Mouse (Mus musculus): ENCODE measurements around the gene Lrsam1. TPM values are rescaled to one million over a fixed set of nuclear protein-coding genes. Genes with fewer than 3 reads are reported as not detected.
A peak's percentile ranks its signal among the peaks of the same experiment; 100 is the strongest.

Gene Lrsam1
- polyA plus RNA-seq, 1 experiment from 2014 or later = 7.0 TPM

- Histone ChIP-seq H3K9ac (ENCODE audit: low read length) (no peak overlapping the region), H3K9me3 (ENCODE audit: control insufficient read depth, low read length) (no peaks in the 10 kb centered on the region), H3K36me3 (ENCODE audit: control insufficient read depth, insufficient read depth, low read length) (peaks cover 13% of the 10 kb centered on the region; the same call in 1 of the 2 replicates), H3K27me3 (ENCODE audit: control insufficient read depth, insufficient read depth, low read length) (no peaks in the 10 kb centered on the region), H3K27ac (replicated peaks; ENCODE audit: low read depth, low read length) (no peak overlapping the region), H3K4me3 (ENCODE audit: low read depth, low read length) (no peak overlapping the region), H3K4me1 (ENCODE audit: control insufficient read depth, insufficient read depth, low read length) (peaks cover 17% of the 10 kb centered on the region), H3K4me2 (ENCODE audit: low read depth, severe bottlenecking) (no peak overlapping the region)
- ATAC-seq (ENCODE audit: insufficient number of reproducible peaks, low FRiP score, low TSS enrichment, low read depth) (no peak), DNase-seq (ENCODE audit: low spot score) (no peak)
- WGBS = 20% methylated on average over 7 of the region's 7 CpGs
Measured at GRCm38 (mm10) chr2:32965511-32966183, 4.2 kb upstream of the Lrsam1 start.

GRCm38 (mm10) chr2:32964659-32965457 lies 3.4 kb upstream of the Lrsam1 start:
- WGBS = 26% methylated on average over 10 of the region's 10 CpGs
- Histone ChIP-seq H3K27ac (replicated peaks; ENCODE audit: low read depth, low read length) (no peak overlapping the region), H3K9me3 (ENCODE audit: control insufficient read depth, low read length) (no peaks in the 10 kb centered on the region), H3K9ac (ENCODE audit: low read length) (no peak overlapping the region), H3K4me2 (ENCODE audit: low read depth, severe bottlenecking) (no peak overlapping the region), H3K36me3 (ENCODE audit: control insufficient read depth, insufficient read depth, low read length) (peaks cover 13% of the 10 kb centered on the region; the same call in 1 of the 2 replicates), H3K4me1 (ENCODE audit: control insufficient read depth, insufficient read depth, low read length) (peaks cover 20% of the 10 kb centered on the region), H3K27me3 (ENCODE audit: control insufficient read depth, insufficient read depth, low read length) (no peaks in the 10 kb centered on the region), H3K4me3 (ENCODE audit: low read depth, low read length) (0 out of 2 replicates have a peak overlapping the region, but pooled peaks have one; percentile 6)
- no peak for DNase-seq (ENCODE audit: low spot score)
- ATAC-seq (ENCODE audit: insufficient number of reproducible peaks, low FRiP score, low TSS enrichment, low read depth) = no peak

GRCm38 (mm10) chr2:32963981-32964380 lies 2.6 kb upstream of the Lrsam1 start:
- Histone ChIP-seq H3K4me3 (ENCODE audit: low read depth, low read length) (no peak overlapping the region), H3K4me1 (ENCODE audit: control insufficient read depth, insufficient read depth, low read length) (peaks cover 20% of the 10 kb centered on the region), H3K27ac (replicated peaks; ENCODE audit: low read depth, low read length) (no peak overlapping the region), H3K9ac (ENCODE audit: low read length) (no peak overlapping the region), H3K4me2 (ENCODE audit: low read depth, severe bottlenecking) (no peak overlapping the region; the same call in 1 of the 2 replicates), H3K36me3 (ENCODE audit: control insufficient read depth, insufficient read depth, low read length) (peaks cover 13% of the 10 kb centered on the region), H3K9me3 (ENCODE audit: control insufficient read depth, low read length) (no peaks in the 10 kb centered on the region), H3K27me3 (ENCODE audit: control insufficient read depth, insufficient read depth, low read length) (no peaks in the 10 kb centered on the region)
- no peak for ATAC-seq (ENCODE audit: insufficient number of reproducible peaks, low FRiP score, low TSS enrichment, low read depth)
- DNase-seq (ENCODE audit: low spot score) = no peak
- 81% methylated on average over 1 of the region's 1 CpGs for WGBS

- Histone ChIP-seq H3K9ac (ENCODE audit: low read length) (no peak overlapping the region; the same call in 1 of the 2 replicates), H3K9me3 (ENCODE audit: control insufficient read depth, low read length) (no peaks in the 10 kb centered on the region), H3K27me3 (ENCODE audit: control insufficient read depth, insufficient read depth, low read length) (no peaks in the 10 kb centered on the region), H3K4me1 (ENCODE audit: control insufficient read depth, insufficient read depth, low read length) (peaks cover 20% of the 10 kb centered on the region), H3K27ac (replicated peaks; ENCODE audit: low read depth, low read length) (no peak overlapping the region), H3K4me2 (ENCODE audit: low read depth, severe bottlenecking) (peak overlapping the region; percentile 65), H3K4me3 (ENCODE audit: low read depth, low read length) (peak overlapping the region; percentile 75), H3K36me3 (ENCODE audit: control insufficient read depth, insufficient read depth, low read length) (peaks cover 13% of the 10 kb centered on the region)
- DNase-seq (ENCODE audit: low spot score) (no peak), ATAC-seq (ENCODE audit: insufficient number of reproducible peaks, low FRiP score, low TSS enrichment, low read depth) (no peak)
- WGBS = 74% methylated on average over 4 of the region's 4 CpGs
Measured at GRCm38 (mm10) chr2:32963544-32963943, 2.1 kb upstream of the Lrsam1 start.

- H3K36me3 ChIP-seq (ENCODE audit: control insufficient read depth, insufficient read depth, low read length) = peaks cover 13% of the 10 kb centered on the region
- H3K4me2 ChIP-seq (ENCODE audit: low read depth, severe bottlenecking) = peak overlapping the region; percentile 65
- no peak overlapping the region for H3K27ac ChIP-seq (replicated peaks; ENCODE audit: low read depth, low read length)
- no peaks in the 10 kb centered on the region for H3K9me3 ChIP-seq (ENCODE audit: control insufficient read depth, low read length)
- peak overlapping the region; percentile 75 for H3K4me3 ChIP-seq (ENCODE audit: low read depth, low read length)
- DNase-seq (ENCODE audit: low spot score) = no peak
- H3K9ac ChIP-seq (ENCODE audit: low read length) = peak overlapping the region; percentile 90
- ATAC-seq (ENCODE audit: insufficient number of reproducible peaks, low FRiP score, low TSS enrichment, low read depth) = no peak
- H3K4me1 ChIP-seq (ENCODE audit: control insufficient read depth, insufficient read depth, low read length) = peaks cover 20% of the 10 kb centered on the region
- 7% methylated on average over 9 of the region's 9 CpGs for WGBS
- H3K27me3 ChIP-seq (ENCODE audit: control insufficient read depth, insufficient read depth, low read length) = no peaks in the 10 kb centered on the region
Measured at GRCm38 (mm10) chr2:32962875-32963220, 1.4 kb upstream of the Lrsam1 start.

- DNase-seq (ENCODE audit: low spot score) (peak; percentile 57), ATAC-seq (ENCODE audit: insufficient number of reproducible peaks, low FRiP score, low TSS enrichment, low read depth) (no peak)
- no peaks in the 10 kb centered on the region for H3K27me3 ChIP-seq (ENCODE audit: control insufficient read depth, insufficient read depth, low read length)
- peak overlapping the region; percentile 57 for H3K27ac ChIP-seq (replicated peaks; ENCODE audit: low read depth, low read length)
- H3K9ac ChIP-seq (ENCODE audit: low read length) = peak overlapping the region; percentile 90
- peaks cover 13% of the 10 kb centered on the region for H3K36me3 ChIP-seq (ENCODE audit: control insufficient read depth, insufficient read depth, low read length)
- H3K9me3 ChIP-seq (ENCODE audit: control insufficient read depth, low read length) = no peaks in the 10 kb centered on the region
- WGBS = under 1% methylated on average over 33 of the region's 33 CpGs
- peaks cover 17% of the 10 kb centered on the region for H3K4me1 ChIP-seq (ENCODE audit: control insufficient read depth, insufficient read depth, low read length)
- peak overlapping the region; percentile 75 for H3K4me3 ChIP-seq (ENCODE audit: low read depth, low read length)
- H3K4me2 ChIP-seq (ENCODE audit: low read depth, severe bottlenecking) = peak overlapping the region; percentile 65
Measured at GRCm38 (mm10) chr2:32962062-32962874, 854 bp upstream of the Lrsam1 start.

- WGBS = 93% methylated on average over 4 of the region's 4 CpGs
- peak overlapping the region; percentile 68; the same call in 1 of the 2 replicates for H3K4me2 ChIP-seq (ENCODE audit: low read depth, severe bottlenecking)
- H3K4me1 ChIP-seq (ENCODE audit: control insufficient read depth, insufficient read depth, low read length) = peaks cover 15% of the 10 kb centered on the region
- no peak for ATAC-seq (ENCODE audit: insufficient number of reproducible peaks, low FRiP score, low TSS enrichment, low read depth)
- no peak for DNase-seq (ENCODE audit: low spot score)
- no peaks in the 10 kb centered on the region for H3K27me3 ChIP-seq (ENCODE audit: control insufficient read depth, insufficient read depth, low read length)
- H3K9ac ChIP-seq (ENCODE audit: low read length) = no peak overlapping the region
- peaks cover 13% of the 10 kb centered on the region for H3K36me3 ChIP-seq (ENCODE audit: control insufficient read depth, insufficient read depth, low read length)
- H3K9me3 ChIP-seq (ENCODE audit: control insufficient read depth, low read length) = no peaks in the 10 kb centered on the region
- H3K4me3 ChIP-seq (ENCODE audit: low read depth, low read length) = no peak overlapping the region
- no peak overlapping the region for H3K27ac ChIP-seq (replicated peaks; ENCODE audit: low read depth, low read length)
Measured at GRCm38 (mm10) chr2:32960273-32960672, 1.1 kb downstream of the Lrsam1 start.

- 55% methylated on average over 8 of the region's 8 CpGs for WGBS
- Histone ChIP-seq H3K9ac (ENCODE audit: low read length) (no peak overlapping the region), H3K4me2 (ENCODE audit: low read depth, severe bottlenecking) (no peak overlapping the region), H3K4me3 (ENCODE audit: low read depth, low read length) (no peak overlapping the region), H3K36me3 (ENCODE audit: control insufficient read depth, insufficient read depth, low read length) (peaks cover 5% of the 10 kb centered on the region), H3K4me1 (ENCODE audit: control insufficient read depth, insufficient read depth, low read length) (peaks cover 9% of the 10 kb centered on the region), H3K27ac (replicated peaks; ENCODE audit: low read depth, low read length) (no peak overlapping the region), H3K9me3 (ENCODE audit: control insufficient read depth, low read length) (no peaks in the 10 kb centered on the region), H3K27me3 (ENCODE audit: control insufficient read depth, insufficient read depth, low read length) (no peaks in the 10 kb centered on the region)
- ATAC-seq (ENCODE audit: insufficient number of reproducible peaks, low FRiP score, low TSS enrichment, low read depth) (no peak), DNase-seq (ENCODE audit: low spot score) (peak; percentile 37)
Measured at GRCm38 (mm10) chr2:32957344-32957743, 4.1 kb downstream of the Lrsam1 start.
